Mouse (Mus musculus) ES-Bruce4 (cell line): Measurements from ENCODE around the gene Trim40.

Experiments
- CTCF ChIP-seq: IDR thresholded peaks from one replicate; pipeline ENCODE4 v1.8.1; 2011; ENCODE audit warnings: low read depth, low read length
- POLR2A ChIP-seq: IDR thresholded peaks from one replicate; pipeline ENCODE4 v1.8.1; 2011; ENCODE audit warnings: low read length; ENCODE audit not compliant: insufficient read depth

GRCm38 (mm10) chr17:36912031-36912430, 22.1 kb upstream of the Trim40 start:
- TF ChIP-seq CTCF (no peak), POLR2A (no peak)
